Mouse (Mus musculus) T-helper 1 cell (primary cell): ENCODE measurements around the gene Efhc1.
"Not testable (repeated sequence)": the region's sequence is repeated elsewhere in the genome, so short reads cannot be mapped to it uniquely, and the experiment has no call there.

ENCODE experiments used
- in situ Hi-C: fragments of 300-600 bp; cut with MboI, MseI; formaldehyde crosslinking; loops from one replicate; pipeline ENCODE4 v1.15.1; 2025; ENCODE audit warnings: high pct_unique_total_duplicates

Gene Efhc1

DNA sequence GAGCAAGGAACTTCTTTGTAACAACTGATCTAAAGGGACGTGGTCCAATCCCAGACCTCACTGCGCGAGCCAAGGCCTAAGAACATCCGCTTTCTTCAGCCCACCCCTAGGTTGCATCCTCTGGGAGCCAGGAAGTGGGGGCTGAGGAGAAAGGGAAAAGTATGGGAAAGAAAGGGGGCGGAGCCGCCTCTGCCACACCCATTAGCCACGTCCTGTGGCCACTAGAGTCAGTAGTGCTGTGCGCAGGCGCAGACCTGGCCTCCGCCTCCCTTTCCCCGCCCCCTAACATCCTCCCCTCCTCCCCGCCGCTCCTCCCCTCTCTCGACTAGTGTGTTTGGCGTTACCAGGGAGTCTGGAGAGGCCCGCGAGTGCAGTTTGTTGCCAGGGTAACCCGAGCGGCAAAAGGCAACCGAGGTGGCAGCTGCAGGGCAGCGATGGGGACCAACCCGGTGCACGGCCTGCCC is at the start of gene Efhc1:
Gene Efhc1 (plus strand): TSS at position 327 of the 464 bp plus-strand sequence.
- in situ Hi-C loops, result no loop called here

DNA sequence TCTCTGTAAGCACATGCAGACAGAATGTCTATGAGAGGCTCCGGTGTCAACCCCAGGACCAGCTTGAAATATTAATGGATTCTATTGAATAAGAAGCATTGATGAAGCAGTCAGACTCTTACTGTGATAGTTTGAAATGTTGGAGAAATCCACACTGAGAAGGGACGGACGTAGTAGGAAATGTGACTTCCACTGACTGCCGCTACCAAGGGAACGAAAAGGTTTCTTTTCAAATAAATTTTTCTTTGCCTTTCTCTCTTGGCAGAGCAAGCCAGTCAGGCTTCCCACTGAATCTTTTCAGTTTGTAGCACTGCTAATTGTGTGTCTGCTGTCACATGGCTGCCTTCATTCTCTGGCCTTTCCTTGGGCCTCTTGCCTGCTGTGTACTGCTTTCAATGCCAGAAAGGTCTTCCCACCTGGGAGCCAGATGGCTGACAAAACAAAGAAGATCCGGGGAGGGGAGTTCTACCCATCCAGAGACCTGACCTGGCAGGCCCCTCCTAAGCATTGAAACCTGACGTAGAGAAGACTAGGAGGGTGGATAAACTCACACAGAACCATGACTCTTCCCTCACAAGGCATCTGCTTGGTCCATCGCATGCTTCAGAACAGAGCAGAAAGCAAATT is 45.8 kb upstream of the Efhc1 start:
- in situ Hi-C loops, result no loop called here

DNA sequence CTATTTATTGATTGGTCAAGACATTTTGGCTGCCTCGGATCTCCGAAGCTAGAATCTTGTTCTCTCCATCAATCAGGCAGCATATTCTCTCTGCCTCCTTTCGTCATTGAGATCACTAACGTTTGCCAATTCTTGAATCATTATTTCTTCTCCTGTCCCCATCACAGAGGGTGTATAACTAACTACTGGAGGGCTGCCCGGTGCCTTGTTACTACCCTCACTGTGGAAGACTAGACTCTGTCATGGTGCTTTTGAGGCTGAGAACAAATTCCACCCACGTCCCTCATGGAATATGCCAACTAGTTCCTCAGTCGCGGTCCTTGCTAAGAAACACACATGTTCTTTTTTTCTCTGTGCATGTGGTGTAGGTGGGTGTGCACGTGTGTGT is 45.3 kb upstream of the Efhc1 start:
- in situ Hi-C loops, result no loop called here

DNA sequence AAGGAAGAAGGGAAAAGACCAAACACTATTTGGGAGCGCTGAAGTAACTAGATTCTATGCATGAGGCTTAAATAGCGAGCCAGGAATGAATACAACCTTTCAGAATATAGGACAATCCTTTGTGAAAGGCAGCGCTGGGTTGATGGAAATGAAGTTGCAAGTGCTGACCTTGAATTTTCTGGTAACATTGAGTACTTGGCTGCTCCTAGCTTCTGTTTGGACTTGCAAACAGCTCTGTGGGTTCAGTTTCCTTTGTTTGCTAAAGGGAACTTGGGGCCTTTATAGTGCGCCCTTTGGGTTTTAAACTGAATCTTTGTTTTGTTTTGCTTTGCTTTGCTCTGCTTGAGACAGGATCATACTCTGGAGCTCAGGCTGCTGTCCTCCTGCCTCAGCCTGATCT is 42.9 kb upstream of the Efhc1 start:
- in situ Hi-C loops, result no loop called here

DNA sequence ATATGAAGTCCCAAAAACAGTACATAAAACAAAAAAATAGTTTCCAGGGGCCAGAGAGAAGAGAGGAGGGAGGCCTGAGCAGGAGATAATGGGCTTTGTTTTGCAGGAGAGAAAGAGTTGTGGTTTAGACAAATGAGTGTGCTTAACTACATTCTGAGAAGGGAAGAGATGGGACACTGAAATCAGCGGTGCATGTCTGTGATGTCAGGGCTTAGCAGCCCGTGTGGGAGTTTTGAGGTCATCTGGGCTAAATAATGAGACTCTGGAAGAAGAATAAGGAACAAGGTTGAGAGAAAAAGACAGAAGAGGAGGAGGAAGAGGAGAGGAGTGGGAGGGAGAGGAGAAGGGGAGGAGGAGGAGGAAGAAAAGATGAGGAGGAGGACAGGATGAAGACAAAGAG is 39.3 kb upstream of the Efhc1 start:
- in situ Hi-C loops, result no loop called here

DNA sequence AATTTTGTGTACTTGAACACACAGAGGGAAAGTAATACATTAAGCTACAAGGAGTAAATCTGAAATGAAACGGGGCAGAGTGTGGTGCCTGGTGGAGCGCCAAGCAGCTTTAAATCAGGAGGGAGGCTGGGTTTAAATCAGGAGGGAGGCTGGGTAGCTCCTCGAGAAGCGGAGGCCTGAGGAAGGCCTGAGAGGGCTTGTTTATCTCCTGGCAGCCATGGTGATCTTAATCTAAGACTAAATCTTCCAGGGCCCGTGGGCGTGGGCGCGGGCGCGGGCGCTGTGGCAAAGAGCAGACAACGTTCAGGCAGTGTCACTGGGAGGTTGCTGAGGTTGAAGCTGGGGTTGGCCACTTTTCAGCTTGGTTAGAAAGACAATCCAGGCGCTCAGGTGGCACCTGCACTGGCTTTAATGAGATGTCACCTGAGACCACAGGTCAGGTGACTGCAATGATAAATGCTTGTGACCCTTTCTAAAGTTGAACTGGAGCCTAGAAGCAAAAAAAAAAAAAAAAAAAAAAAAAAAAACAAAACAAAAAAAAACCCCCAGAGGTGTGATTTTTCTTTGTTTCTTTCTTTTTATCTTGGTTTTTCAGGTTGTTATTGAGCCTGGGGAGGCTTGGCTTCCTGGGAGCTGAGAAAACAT is 38.8 kb upstream of the Efhc1 start:
- in situ Hi-C loops, result no loop called here

DNA sequence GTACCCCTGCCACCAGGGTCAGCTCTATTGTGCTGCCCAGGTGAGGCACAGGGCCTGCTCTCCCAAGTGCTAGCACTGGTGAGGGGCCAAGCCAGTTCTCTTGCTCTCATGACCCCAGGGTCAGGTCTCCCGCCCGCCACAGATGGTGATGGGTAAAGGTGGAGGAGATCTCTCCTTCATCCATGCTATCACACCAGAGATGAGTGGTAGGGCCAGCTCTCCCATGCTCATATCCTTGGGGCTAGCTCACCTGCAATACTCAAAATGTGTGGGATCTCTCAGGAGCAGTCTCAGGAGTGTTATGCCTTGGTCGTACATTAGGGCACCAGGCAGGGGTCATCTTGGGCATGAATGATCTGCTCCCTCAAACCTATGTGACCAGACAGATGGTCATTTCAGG is 36.7 kb upstream of the Efhc1 start:
- in situ Hi-C loops, result no loop called here

DNA sequence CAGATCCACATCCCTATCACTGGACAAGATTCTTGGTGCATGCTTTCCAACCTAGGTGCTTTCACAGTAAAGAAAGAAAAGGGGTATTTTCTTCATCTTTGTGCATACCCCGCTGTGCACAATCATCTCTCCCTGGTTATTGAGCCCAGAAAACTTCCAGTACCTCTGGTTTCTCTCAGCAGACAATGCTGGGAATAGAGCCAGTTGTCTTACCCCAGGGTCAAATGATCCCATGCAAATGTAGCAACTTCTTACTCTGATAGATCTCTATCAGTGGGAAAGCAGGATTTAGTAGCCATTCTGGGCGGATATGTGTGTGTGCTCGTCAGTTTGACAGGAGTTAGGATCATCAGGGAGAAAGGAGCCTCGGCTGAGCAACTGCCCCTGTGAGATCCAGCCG is 35.8 kb upstream of the Efhc1 start:
- in situ Hi-C loops, result no loop called here

DNA sequence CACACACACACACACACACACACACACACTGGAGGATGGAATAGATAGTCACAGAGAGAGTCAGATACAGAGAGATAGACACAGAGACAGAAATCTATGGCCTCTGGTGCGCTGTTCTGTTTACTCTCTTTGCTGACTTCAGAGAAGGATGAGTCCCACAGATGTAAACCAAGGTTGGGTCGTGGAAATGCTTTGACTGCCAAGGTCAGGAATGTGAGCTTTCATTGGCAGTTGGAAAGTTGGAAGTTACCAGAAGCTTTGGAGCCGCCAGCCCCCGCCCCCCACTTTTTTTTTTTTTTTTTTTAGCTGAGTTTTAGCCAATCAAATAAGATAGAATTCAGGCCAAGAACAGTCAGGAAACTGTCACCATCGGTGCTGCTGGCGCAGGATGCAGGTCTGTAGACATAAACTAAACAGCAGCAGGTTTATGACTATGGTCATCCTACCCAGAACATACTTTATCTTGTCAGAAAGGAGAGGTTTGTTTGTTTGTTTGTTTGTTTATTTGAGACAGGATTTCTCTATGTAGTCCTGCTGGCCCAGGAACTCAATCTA is 33.9 kb upstream of the Efhc1 start:
- in situ Hi-C loops, result no loop called here

DNA sequence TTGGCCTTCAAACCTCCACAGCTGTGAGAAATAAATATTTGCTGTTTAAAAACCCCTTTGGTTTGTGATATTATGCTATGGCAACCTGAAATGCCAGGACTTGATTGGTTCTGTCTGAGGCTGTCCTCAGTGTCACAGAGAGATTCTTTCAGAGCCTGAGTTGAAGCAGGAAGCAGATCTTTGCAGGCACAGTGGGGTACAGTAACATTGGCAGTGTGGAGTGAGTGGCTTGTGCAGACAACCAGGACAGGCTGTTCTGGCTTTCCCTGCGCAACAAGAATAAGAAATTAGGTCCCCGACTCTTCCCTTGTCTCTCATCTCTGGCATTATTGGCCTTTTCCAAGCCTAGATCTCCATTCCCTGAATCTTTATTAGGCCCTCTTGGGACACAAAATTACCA is 31.7 kb upstream of the Efhc1 start:
- in situ Hi-C loops, result no loop called here

DNA sequence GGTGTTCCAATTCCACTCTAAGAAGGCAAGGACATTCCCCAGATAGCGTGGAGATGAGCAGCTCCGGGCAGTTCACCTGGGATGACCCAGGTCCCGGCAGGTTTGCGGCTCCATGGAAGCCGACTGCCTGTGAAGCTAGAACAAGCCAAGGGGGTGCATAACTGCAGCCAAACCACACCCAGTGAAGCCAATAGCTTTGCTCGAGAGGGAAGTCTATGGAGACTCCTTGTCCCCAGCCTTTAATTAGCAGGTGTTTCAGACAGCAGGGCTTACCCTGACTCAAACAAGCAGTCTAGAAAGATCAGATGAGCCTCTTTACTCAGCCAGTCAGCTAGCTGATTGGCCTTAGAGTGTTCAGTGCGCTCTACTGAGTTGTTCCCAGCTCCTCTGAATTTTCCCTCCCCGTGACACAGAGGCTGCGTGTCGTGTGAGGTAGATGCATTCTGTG is 30.3 kb upstream of the Efhc1 start:
- in situ Hi-C loops, result no loop called here

DNA sequence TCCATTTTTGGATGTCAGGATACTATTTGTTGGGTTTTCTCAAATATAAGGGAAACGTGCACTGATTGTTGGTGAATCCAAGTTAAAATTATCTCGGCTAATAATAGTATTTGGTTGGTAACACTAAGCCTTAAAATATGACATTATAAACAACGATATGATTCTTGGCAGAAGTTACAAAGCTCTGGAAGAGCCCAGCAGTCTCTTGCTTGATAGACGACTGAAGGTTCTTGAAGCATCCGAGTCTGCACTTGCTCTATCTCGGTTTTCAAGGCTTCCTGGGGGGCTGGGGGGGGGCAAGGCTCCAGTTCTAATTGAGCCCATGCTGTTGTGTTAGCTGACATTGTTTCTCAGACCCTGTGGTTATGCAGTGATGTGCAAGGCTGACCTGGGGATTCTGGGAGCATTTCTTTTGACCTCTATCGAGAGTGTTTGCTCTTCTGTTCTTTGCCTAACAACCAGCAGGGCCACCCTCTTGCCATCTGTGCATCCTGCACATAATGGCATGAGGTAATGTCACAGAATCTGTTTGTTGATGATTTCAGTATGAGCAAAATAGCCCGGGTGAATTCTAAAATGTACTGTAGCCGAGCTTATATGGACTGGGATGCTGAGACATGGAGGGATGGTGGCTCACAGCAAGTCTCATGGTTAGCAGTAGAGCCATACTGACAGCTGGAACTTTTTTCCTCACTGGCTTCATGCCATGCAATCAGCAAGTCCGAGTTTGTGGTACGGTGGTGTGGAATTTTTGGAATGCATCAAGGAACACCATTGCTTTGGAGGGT is 28.6 kb upstream of the Efhc1 start:
- in situ Hi-C loops, result no loop called here

DNA sequence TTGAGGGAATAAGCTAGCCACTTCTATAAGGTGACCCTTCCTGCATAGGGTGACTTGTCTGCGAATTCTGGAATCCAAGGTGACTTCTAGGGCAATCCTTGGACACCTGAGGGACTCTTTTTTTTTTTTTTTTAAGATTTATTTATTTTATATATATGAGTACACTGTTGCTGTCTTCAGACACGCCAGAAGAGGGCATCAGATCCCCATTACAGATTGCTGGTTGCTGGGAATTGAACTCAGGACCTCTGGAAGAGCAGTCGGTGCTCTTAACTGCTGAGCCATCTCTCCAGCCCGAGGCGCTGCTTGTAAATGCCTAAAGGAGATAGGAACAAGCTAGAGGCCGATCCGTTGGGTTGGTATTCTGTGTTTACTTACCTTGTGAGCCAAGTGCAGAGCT is 26.1 kb upstream of the Efhc1 start:
- in situ Hi-C loops, result not testable (repeated sequence)

DNA sequence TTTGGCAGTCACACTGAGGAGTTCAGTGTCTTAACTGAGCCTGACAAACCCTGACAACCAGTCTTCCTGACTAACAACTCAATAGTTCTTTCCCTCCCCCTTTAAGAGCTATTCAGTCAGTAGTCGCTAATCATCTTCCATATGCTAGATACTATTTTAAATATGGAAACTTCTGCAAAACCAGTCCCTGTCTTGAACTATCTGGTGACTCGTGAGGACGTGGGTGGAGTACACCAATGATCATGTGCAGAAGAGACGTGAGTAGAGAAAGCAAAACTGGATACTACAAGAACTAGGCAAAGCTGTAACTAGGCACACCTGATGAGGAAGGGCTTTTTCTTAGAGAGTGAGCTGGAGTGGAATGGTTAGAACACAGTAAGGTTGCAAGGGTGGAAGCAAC is 25.5 kb upstream of the Efhc1 start:
- in situ Hi-C loops, result no loop called here

DNA sequence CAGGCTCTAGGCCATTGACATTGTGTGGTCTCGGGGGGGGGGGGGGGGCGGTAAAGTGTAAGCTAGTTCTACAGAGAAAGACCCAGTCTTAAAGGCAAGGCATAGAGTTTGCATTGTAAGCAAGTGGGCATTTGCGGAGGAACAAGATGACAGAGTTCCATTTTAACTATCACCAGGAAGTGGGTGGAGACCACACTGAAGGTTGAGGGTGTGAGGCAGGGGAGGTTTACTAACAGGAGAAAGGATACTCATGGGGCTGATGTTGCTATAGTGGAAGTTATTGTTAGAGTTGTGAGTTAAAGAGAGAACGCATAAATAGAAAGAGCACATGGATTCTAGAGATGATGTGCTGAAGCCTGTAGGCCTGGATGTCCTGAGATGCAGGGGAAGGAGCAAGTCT is 25.1 kb upstream of the Efhc1 start:
- in situ Hi-C loops, result no loop called here

DNA sequence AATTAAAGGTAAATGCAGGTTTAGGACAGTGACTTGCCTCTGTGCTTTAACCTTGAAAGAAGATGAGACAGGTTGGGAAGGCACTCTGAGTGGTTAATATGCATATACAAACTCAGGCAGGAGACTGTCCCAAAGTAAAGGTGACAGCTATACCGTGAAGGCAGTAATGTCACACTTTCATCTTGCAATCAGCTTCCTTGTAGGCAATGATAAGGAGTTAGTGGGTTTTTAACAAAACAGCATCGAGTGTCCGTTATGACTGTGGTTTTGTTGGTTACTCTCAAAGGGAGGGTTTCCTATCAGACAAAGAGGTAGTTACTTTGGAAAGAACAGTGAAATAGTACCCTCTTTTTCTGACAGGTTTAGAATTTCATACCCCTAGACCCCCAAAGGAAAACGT is 22.9 kb upstream of the Efhc1 start:
- in situ Hi-C loops, result no loop called here

DNA sequence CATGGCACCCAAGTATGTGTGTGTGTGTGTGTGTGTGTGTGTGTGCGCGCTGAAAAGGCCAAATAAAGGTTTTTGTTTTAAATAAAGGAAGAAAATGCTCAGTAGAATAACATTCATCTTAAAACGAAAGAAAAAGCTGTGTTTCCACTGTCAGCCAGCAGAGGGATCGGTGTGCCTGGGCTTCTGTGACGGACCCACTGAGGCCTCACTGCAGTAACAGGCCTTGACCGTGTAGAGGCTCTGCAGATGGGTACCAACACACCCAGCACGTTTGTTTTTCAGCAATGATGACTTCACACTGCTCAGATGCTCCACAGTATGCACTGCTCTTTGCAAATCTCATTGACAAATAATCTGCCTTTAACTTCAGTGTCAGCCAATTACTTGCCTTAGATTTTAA is 18.0 kb upstream of the Efhc1 start:
- in situ Hi-C loops, result loop anchor here (10.0 kb wide), 1 partner anchor 341 kb away; no protein-coding TSS in a partner anchor

DNA sequence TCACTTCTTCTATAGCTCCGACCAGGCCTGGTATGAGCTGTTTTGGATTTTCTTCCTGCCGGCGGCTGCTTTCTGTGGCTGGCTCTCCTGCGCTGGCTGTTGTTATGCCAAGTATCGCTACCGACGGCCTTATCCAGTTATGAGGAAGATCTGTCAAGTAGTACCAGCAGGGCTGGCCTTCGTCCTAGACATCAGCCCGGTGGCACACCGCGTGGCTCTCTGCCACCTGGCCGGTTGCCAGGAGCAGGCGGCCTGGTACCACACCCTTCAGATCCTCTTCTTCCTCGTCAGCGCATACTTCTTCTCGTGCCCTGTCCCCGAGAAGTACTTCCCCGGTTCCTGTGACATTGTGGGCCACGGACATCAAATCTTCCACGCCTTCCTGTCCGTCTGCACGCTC is 16.3 kb upstream of the Efhc1 start:
- in situ Hi-C loops, result loop anchor here (5.0 to 10.0 kb wide), 4 partner anchors 162 to 402 kb away; no protein-coding TSS in a partner anchor

DNA sequence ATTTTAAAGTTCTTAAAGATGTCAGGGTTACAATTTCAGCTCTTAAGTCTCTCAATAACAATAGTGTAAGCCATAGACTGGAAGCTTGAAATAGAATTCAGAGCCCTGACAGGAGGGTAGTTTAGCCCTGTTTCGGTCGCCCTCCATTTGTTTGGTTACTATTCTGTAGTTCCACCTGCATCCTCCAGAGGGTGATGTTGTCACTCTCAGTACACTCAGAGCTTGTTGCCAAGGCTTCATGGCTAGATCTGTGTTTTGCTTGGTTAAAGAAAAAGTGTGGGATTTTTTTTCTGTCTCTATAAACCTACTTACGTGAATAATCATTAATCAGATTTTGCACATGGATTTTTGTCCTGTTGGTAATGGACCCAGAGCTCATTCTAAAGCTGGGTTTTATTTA is 12.4 kb upstream of the Efhc1 start:
- in situ Hi-C loops, result loop anchor here (5.0 to 10.0 kb wide), 4 partner anchors 158 to 398 kb away; no protein-coding TSS in a partner anchor

DNA sequence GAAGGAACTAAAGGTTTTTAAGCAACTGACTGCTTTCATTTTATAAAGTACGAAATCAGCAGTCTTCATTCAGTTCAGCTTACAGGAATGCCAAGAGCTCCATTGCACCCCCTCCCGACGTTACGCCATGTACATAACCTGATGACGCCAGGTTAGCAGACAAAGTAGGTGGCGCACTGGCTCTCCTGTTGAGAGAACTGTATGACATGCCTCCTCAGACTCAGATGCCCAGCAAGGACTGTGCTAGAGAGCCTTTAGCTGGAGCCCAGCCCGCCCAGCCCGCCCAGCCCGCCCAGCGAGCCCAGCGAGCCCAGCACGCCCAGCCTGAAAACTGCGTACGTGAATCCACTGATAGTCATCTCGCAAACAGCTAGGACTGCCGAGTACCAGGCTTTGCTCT is 11.3 kb upstream of the Efhc1 start:
- in situ Hi-C loops, result no loop called here

DNA sequence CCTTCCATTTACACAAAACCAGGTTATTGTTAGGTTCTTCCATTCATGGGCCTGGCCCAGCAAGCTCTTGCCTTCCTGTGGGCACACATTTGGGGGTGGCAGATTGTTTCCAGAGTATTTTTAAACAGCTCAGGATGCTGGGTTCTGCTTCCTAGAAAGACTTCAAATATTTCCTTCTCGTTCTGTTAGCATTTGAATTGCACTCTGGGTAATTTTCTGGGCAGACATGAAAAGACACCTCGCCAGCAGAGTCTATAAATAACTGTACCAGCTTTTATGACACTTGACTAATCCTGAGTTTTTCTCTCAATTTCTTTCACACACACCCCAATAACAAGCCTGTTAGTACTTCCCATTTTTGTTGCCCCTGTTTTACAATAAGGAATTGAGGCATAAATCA is 10.1 kb upstream of the Efhc1 start:
- in situ Hi-C loops, result no loop called here

DNA sequence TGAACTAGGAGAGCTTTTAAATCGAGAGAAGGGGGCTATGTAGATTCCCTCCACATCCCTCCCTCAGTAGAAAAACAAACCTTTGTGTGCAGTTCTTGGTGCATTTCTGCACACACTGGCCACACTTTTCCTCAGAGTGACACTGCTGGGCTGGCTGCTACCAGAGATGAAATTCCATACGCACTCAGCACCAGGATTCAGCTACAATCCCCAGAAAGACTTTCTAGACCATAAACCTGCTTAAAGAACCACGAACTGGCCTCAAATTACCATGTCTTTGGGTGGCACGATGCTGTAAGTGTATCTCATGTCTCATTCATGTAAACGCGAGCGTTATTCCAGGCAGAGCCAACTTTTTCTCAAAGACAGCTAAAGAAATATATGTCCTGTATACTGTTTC is 9.6 kb upstream of the Efhc1 start:
- in situ Hi-C loops, result no loop called here
